Mouse (Mus musculus) heart, embryonic 12.5 days (tissue): ENCODE measurements at regions not wholly inside any gene's neighbourhood (a gene's known extent, or its start where the extent isn't known, plus 50 kb on each side); places are given as distances from the start of the nearest gene placed in this dataset.
"Not testable (repeated sequence)": the region's sequence is repeated elsewhere in the genome, so short reads cannot be mapped to it uniquely, and the experiment has no call there.

Experiments used
- ATAC-seq: fragments of 200-750 bp; cut with Nextera tagmentation; 2 replicates; pipeline ENCODE4 v1.8.0; 2017; ENCODE audit warnings: moderate TSS enrichment, moderate library complexity; ENCODE audit not compliant: insufficient number of reproducible peaks, low FRiP score
- H3K27ac ChIP-seq: fragments of 300-500 bp; sonication (generic); 2 replicates; pipeline ENCODE4 v1.5.1; 2016; ENCODE audit warnings: mild to moderate bottlenecking, moderate library complexity; ENCODE audit not compliant: poor library complexity, severe bottlenecking
- H3K27me3 ChIP-seq: fragments of 300-500 bp; sonication (generic); replicated peaks from 2 replicates; pipeline ENCODE4 v1.6.1; 2016; ENCODE audit warnings: mild to moderate bottlenecking, moderate library complexity
- H3K36me3 ChIP-seq: fragments of 300-500 bp; sonication (generic); 2 replicates; pipeline ENCODE4 v1.6.1; 2016; ENCODE audit warnings: mild to moderate bottlenecking, moderate library complexity
- H3K4me1 ChIP-seq: fragments of 300-500 bp; sonication (generic); replicated peaks from 2 replicates; pipeline ENCODE4 v1.6.1; 2016; ENCODE audit warnings: mild to moderate bottlenecking
- H3K4me2 ChIP-seq: fragments of 300-500 bp; sonication (generic); 2 replicates; pipeline ENCODE4 v1.6.1; 2016; ENCODE audit warnings: mild to moderate bottlenecking, moderate library complexity
- H3K4me3 ChIP-seq: fragments of 300-500 bp; sonication (generic); 2 replicates; pipeline ENCODE4 v1.5.1; 2016; ENCODE audit warnings: mild to moderate bottlenecking
- H3K9ac ChIP-seq: fragments of 300-500 bp; sonication (generic); 2 replicates; pipeline ENCODE4 v1.6.1; 2016; ENCODE audit warnings: mild to moderate bottlenecking, moderate library complexity
- H3K9me3 ChIP-seq: fragments of 300-500 bp; sonication (generic); replicated peaks from 2 replicates; pipeline ENCODE4 v1.6.1; 2016; ENCODE audit warnings: mild to moderate bottlenecking, moderate library complexity
- WGBS: fragments of 180-500 bp; shearing (Covaris S2); methylation state at CpG from one replicate; pipeline ENCODE4 v1.1.7; 2016; 5-methylcytosine and 5-hydroxymethylcytosine counted together

GRCm38 (mm10) chr8:113466683-113467082 is 168.7 kb upstream of the Mon1b start:
- 68% methylated on average over 9 of the region's 9 CpGs for WGBS
- no peaks in the 10 kb centered on the region for H3K9me3 ChIP-seq
- no peaks in the 10 kb centered on the region for H3K27me3 ChIP-seq
- no peak overlapping the region for H3K27ac ChIP-seq
- no peaks in the 10 kb centered on the region for H3K4me1 ChIP-seq
- no peak for ATAC-seq
- no peak overlapping the region for H3K9ac ChIP-seq
- H3K4me2 ChIP-seq = no peak overlapping the region
- no peaks in the 10 kb centered on the region for H3K36me3 ChIP-seq
- H3K4me3 ChIP-seq = no peak overlapping the region

- Histone ChIP-seq H3K9ac (no peak overlapping the region), H3K36me3 (no peaks in the 10 kb centered on the region), H3K4me3 (no peak overlapping the region), H3K9me3 (peaks cover 5% of the 10 kb centered on the region; the same call in 1 of the 2 replicates), H3K4me2 (no peak overlapping the region), H3K27me3 (no peaks in the 10 kb centered on the region), H3K27ac (no peak overlapping the region), H3K4me1 (no peaks in the 10 kb centered on the region)
- ATAC-seq = no peak
- 77% methylated on average over 2 of the region's 2 CpGs for WGBS
Measured at GRCm38 (mm10) chr8:113489436-113490107, 145.8 kb upstream of the Mon1b start.

GRCm38 (mm10) chr8:113490891-113491290 is 144.5 kb upstream of the Mon1b start:
- no peaks in the 10 kb centered on the region for H3K4me1 ChIP-seq
- H3K27ac ChIP-seq = no peak overlapping the region
- no peaks in the 10 kb centered on the region for H3K36me3 ChIP-seq
- no peak overlapping the region for H3K4me2 ChIP-seq
- peaks cover 5% of the 10 kb centered on the region; the same call in 1 of the 2 replicates for H3K9me3 ChIP-seq
- no peak overlapping the region for H3K9ac ChIP-seq
- H3K27me3 ChIP-seq = no peaks in the 10 kb centered on the region
- ATAC-seq = no peak
- 69% methylated on average over 3 of the region's 3 CpGs for WGBS
- no peak overlapping the region for H3K4me3 ChIP-seq

- H3K9ac ChIP-seq = no peak overlapping the region
- no peaks in the 10 kb centered on the region for H3K27me3 ChIP-seq
- peaks cover 5% of the 10 kb centered on the region; the same call in 1 of the 2 replicates for H3K9me3 ChIP-seq
- H3K27ac ChIP-seq = no peak overlapping the region
- H3K36me3 ChIP-seq = no peaks in the 10 kb centered on the region
- no peak overlapping the region for H3K4me3 ChIP-seq
- 0 out of 2 replicates have a peak, but pooled peaks have one; percentile 55 for ATAC-seq
- H3K4me1 ChIP-seq = no peaks in the 10 kb centered on the region
- H3K4me2 ChIP-seq = no peak overlapping the region
- 55% methylated on average over 12 of the region's 12 CpGs for WGBS
Measured at GRCm38 (mm10) chr8:113496896-113497295, 138.5 kb upstream of the Mon1b start.

GRCm38 (mm10) chr8:113502671-113503070 is 132.7 kb upstream of the Mon1b start:
- 64% methylated on average over 4 of the region's 4 CpGs for WGBS
- no peak overlapping the region for H3K4me3 ChIP-seq
- no peaks in the 10 kb centered on the region for H3K4me1 ChIP-seq
- no peaks in the 10 kb centered on the region for H3K27me3 ChIP-seq
- no peak overlapping the region for H3K4me2 ChIP-seq
- no peak overlapping the region for H3K9ac ChIP-seq
- no peaks in the 10 kb centered on the region for H3K9me3 ChIP-seq
- no peak for ATAC-seq
- H3K27ac ChIP-seq = no peak overlapping the region
- no peaks in the 10 kb centered on the region for H3K36me3 ChIP-seq

- Histone ChIP-seq H3K9ac (no peak overlapping the region), H3K4me2 (no peak overlapping the region), H3K27me3 (no peaks in the 10 kb centered on the region), H3K9me3 (no peaks in the 10 kb centered on the region), H3K4me1 (0 out of 2 replicates have a peak, but pooled peaks cover 5% of the 10 kb centered on the region), H3K27ac (no peak overlapping the region), H3K4me3 (no peak overlapping the region), H3K36me3 (no peaks in the 10 kb centered on the region)
- no peak for ATAC-seq
- WGBS = 87% methylated on average over 4 of the region's 4 CpGs
Measured at GRCm38 (mm10) chr8:113512856-113513255, 122.5 kb upstream of the Mon1b start.

GRCm38 (mm10) chr8:113513886-113514730 is 121.3 kb upstream of the Mon1b start:
- no peak overlapping the region for H3K9ac ChIP-seq
- 47% methylated on average over 14 of the region's 14 CpGs for WGBS
- H3K36me3 ChIP-seq = no peaks in the 10 kb centered on the region
- no peak for ATAC-seq
- no peak overlapping the region for H3K4me3 ChIP-seq
- H3K4me2 ChIP-seq = no peak overlapping the region
- no peaks in the 10 kb centered on the region for H3K9me3 ChIP-seq
- no peak overlapping the region for H3K27ac ChIP-seq
- H3K27me3 ChIP-seq = no peaks in the 10 kb centered on the region
- H3K4me1 ChIP-seq = 0 out of 2 replicates have a peak, but pooled peaks cover 5% of the 10 kb centered on the region

- 69% methylated on average over 4 of the region's 4 CpGs for WGBS
- H3K27me3 ChIP-seq, ATAC-seq, H3K4me3 ChIP-seq, H3K27ac ChIP-seq, H3K36me3 ChIP-seq, H3K9ac ChIP-seq, H3K9me3 ChIP-seq, H3K4me2 ChIP-seq, H3K4me1 ChIP-seq: not testable (repeated sequence)
Measured at GRCm38 (mm10) chr8:113514731-113515375, 120.5 kb upstream of the Mon1b start.

- WGBS = 83% methylated on average over 7 of the region's 7 CpGs
- Histone ChIP-seq H3K4me1 (0 out of 2 replicates have a peak, but pooled peaks cover 5% of the 10 kb centered on the region), H3K36me3 (no peaks in the 10 kb centered on the region), H3K4me3 (no peak overlapping the region), H3K9me3 (0 out of 2 replicates have a peak, but pooled peaks cover 3% of the 10 kb centered on the region), H3K27ac (no peak overlapping the region), H3K9ac (no peak overlapping the region), H3K4me2 (no peak overlapping the region), H3K27me3 (no peaks in the 10 kb centered on the region)
- no peak for ATAC-seq
Measured at GRCm38 (mm10) chr8:113516176-113516575, 119.2 kb upstream of the Mon1b start.

- ATAC-seq = no peak
- Histone ChIP-seq H3K4me2 (no peak overlapping the region), H3K27ac (no peak overlapping the region), H3K4me1 (0 out of 2 replicates have a peak, but pooled peaks cover 5% of the 10 kb centered on the region), H3K4me3 (no peak overlapping the region), H3K36me3 (no peaks in the 10 kb centered on the region), H3K9ac (no peak overlapping the region), H3K9me3 (0 out of 2 replicates have a peak, but pooled peaks cover 3% of the 10 kb centered on the region), H3K27me3 (no peaks in the 10 kb centered on the region)
- WGBS = 100% methylated on average over 1 of the region's 1 CpGs
Measured at GRCm38 (mm10) chr8:113517912-113518311, 117.5 kb upstream of the Mon1b start.

- no peaks in the 10 kb centered on the region for H3K36me3 ChIP-seq
- no peak overlapping the region for H3K27ac ChIP-seq
- H3K4me2 ChIP-seq = no peak overlapping the region
- no peaks in the 10 kb centered on the region for H3K27me3 ChIP-seq
- H3K9me3 ChIP-seq = 0 out of 2 replicates have a peak, but pooled peaks cover 3% of the 10 kb centered on the region
- H3K9ac ChIP-seq = no peak overlapping the region
- WGBS = 30% methylated on average over 1 of the region's 1 CpGs
- H3K4me1 ChIP-seq = no peaks in the 10 kb centered on the region
- ATAC-seq = no peak
- H3K4me3 ChIP-seq = no peak overlapping the region
Measured at GRCm38 (mm10) chr8:113523561-113523960, 111.8 kb upstream of the Mon1b start.
